Mouse (Mus musculus): ENCODE measurements around the gene Bcl9l. TPM values are rescaled to one million over a fixed set of nuclear protein-coding genes. Genes with fewer than 3 reads are reported as not detected.

Bcl9l gene
- polyA plus RNA-seq, 1 experiment: 42.2 TPM

DNA sequence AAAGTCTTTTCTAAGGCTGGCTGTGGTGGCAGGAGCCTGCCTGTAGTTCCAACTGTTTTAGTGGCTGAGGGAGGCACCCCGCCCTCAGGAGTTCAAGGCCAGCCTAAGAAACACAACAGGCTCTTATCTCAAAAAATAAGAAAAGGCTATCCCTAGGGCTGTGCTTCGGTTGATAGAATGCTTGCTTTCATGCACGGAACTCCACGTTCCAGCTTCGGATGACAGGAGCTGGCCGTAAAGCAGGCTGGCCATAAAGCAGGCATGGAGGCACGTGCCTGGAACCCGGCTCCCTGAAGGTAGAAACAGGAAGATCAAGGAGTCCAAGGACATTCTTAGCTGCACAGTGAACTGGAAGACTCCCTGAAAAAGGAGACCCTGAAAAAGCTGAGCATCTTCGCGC, 8.7 kb downstream of the Bcl9l start:
- Histone ChIP-seq H3K27me3 (ENCODE audit: control insufficient read depth, insufficient read depth, low read length) (no peaks in the 10 kb centered on the region), H3K4me3 (ENCODE audit: extremely low read depth, insufficient read depth, insufficient read length) (no peak overlapping the region), H3K36me3 (ENCODE audit: control insufficient read depth, insufficient read depth, low read length) (no peaks in the 10 kb centered on the region), H3K4me1 (ENCODE audit: control insufficient read depth, insufficient read depth, insufficient read length) (peaks cover 41% of the 10 kb centered on the region; the same call in 1 of the 2 replicates), H3K27ac (ENCODE audit: insufficient read depth, low read length) (no peak overlapping the region)
- TF ChIP-seq CTCF (IDR thresholded peaks at IDR 0.05; ENCODE audit: extremely low read depth, insufficient read depth, insufficient read length, insufficient replicate concordance) (no peak), POLR2A (IDR thresholded peaks at IDR 0.05; ENCODE audit: low read depth, low read length) (no peak)
- 90% methylated on average over 10 of the region's 10 CpGs for WGBS
- DNase-seq (ENCODE audit: low read depth in 1 of 2, low spot score in 2 of 2): no peak

DNA sequence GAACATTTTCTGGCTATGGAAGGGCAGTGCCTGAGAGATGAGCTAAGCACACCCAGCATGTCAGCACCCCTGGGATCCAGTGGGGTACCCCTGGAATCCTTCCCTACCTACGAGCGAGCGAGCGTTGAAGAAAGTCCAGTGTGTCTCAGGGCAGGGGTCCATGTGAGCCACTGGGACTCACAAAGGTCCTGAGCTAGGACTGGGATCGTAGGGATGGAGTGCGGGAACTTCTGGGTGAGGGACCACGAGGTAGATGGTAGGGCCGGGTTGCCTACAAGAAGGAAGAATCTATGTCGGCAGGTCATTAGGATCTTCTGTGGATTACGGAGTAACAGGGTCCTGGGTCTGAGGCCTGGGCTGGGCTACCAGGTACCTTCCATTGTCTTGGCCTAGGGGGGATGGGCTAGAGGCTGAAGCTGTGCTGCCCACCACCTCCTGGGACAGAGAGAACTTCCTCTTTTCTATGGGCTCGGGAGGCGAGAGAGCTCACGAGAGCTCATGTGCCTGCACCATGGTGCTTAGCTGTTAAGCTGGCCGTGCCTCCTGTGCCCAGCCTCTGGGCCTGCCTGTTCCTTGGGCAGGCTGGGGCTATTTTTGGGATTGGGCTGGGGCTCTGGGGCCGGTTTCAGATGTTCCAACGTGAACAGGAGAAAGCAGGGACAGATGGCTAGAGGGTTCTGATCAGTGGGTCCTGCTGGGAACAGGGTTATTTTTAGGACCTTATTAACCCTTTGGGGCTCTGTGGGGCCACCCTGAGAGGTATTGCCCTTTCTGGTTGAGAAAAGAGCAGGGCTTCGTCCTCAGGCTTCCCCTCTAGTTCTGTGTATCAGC, 10.2 kb downstream of the Bcl9l start:
- no peaks in the 10 kb centered on the region for H3K27me3 ChIP-seq (ENCODE audit: control insufficient read depth, insufficient read depth, low read length)
- 46% methylated on average over 17 of the region's 17 CpGs for WGBS
- H3K4me1 ChIP-seq (ENCODE audit: control insufficient read depth, insufficient read depth, insufficient read length): peaks cover 55% of the 10 kb centered on the region; the same call in 1 of the 2 replicates
- peak overlapping the region; percentile 80 for H3K27ac ChIP-seq (ENCODE audit: insufficient read depth, low read length)
- no peaks in the 10 kb centered on the region for H3K36me3 ChIP-seq (ENCODE audit: control insufficient read depth, insufficient read depth, low read length)
- peak in 1 of 2 experiments; percentile 55 for DNase-seq (ENCODE audit: low read depth in 1 of 2, low spot score in 2 of 2)
- TF ChIP-seq POLR2A (IDR thresholded peaks at IDR 0.05; ENCODE audit: low read depth, low read length) (no peak), CTCF (IDR thresholded peaks at IDR 0.05; ENCODE audit: extremely low read depth, insufficient read depth, insufficient read length, insufficient replicate concordance) (no peak)
- no peak overlapping the region for H3K4me3 ChIP-seq (ENCODE audit: extremely low read depth, insufficient read depth, insufficient read length)

DNA sequence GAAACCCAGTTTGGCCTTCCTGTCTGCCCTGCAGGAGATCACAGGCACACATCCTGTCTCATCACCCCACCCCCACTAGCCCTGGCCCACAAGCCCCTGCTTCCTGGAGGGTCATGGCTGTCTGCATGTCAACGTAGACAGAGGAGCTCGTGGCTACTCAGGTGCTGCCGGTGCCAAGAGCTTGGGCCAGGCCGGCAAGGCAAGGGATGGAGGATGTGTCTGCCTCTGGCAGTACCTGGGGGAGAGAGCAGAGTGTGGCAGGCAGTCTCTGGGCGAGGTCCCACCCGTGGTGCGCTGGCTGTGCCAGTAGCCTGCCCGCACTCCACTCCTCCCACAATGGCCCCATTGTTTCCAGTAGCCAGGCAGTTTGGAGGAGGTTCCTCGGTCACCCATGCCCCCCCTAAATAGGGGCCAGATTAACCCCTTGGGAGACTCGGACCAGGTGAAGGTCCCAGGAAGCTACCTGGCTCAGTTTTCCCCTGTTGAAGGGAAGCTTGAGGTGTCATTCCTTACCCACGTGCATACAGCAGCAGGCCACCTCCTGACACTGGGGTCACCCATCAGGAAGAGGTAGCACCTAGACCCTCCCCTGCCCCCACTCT, 11.7 kb downstream of the Bcl9l start:
- Histone ChIP-seq H3K27me3 (ENCODE audit: control insufficient read depth, insufficient read depth, low read length) (no peaks in the 10 kb centered on the region), H3K4me1 (ENCODE audit: control insufficient read depth, insufficient read depth, insufficient read length) (peaks cover 57% of the 10 kb centered on the region), H3K36me3 (ENCODE audit: control insufficient read depth, insufficient read depth, low read length) (no peaks in the 10 kb centered on the region), H3K4me3 (ENCODE audit: extremely low read depth, insufficient read depth, insufficient read length) (peak overlapping the region; percentile 0; the same call in 1 of the 2 replicates), H3K27ac (ENCODE audit: insufficient read depth, low read length) (peak overlapping the region; percentile 80)
- peak in 1 of 2 experiments; percentile 77 for DNase-seq (ENCODE audit: low read depth in 1 of 2, low spot score in 2 of 2)
- no peak for TF ChIP-seq POLR2A (IDR thresholded peaks at IDR 0.05; ENCODE audit: low read depth, low read length)
- no peak for TF ChIP-seq CTCF (IDR thresholded peaks at IDR 0.05; ENCODE audit: extremely low read depth, insufficient read depth, insufficient read length, insufficient replicate concordance)
- 15% methylated on average over 11 of the region's 11 CpGs for WGBS

DNA sequence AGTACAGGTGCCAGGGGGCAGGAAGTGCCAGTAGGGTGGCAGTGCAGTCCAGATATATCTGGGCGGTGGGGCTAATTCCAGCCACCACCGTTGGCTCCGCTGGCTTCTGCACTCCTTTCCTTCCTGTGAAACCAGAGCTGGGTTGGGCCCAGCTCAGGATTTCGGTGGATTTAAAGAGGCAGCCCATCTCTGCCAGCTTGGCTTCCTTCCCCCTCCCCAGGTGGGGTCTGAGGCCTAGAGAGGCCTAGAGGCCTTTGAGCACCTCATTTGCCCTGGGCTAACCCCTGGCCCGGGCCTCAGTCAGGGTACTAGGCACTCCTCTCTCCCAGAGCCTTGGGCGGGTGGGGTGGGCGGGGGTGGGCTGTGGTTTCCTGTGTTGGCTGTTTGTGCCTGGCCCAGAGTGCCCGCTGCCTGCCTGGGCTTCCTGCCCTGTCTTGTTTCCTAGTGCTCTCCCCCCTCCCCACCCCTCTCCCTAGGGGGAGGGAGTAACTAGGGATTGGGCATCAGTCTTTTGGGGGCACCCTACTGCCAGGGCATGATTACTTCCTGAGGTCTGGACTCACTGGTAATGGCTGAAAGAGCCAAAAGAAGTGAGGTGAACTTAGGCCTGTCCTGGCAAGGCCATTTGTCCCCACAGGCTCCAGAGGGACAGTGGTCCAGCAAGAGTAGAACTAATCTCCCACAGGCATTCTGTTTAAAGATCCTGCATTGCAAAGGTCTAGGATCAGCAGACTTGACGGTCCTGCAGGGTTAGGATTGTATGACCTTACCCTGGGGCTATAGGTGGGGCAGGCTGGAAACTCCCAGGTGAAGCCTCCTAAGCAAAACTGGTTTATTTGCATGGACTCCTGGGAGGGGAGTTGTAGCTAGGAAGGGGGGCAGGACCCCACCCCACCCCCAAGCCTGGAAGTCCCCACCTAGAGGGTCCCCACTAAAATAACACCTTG, 12.5 kb downstream of the Bcl9l start:
- Histone ChIP-seq H3K27ac (ENCODE audit: insufficient read depth, low read length) (peak overlapping the region; percentile 80), H3K27me3 (ENCODE audit: control insufficient read depth, insufficient read depth, low read length) (no peaks in the 10 kb centered on the region), H3K4me3 (ENCODE audit: extremely low read depth, insufficient read depth, insufficient read length) (peak overlapping the region; percentile 0; the same call in 1 of the 2 replicates), H3K36me3 (ENCODE audit: control insufficient read depth, insufficient read depth, low read length) (no peaks in the 10 kb centered on the region), H3K4me1 (ENCODE audit: control insufficient read depth, insufficient read depth, insufficient read length) (peaks cover 55% of the 10 kb centered on the region)
- WGBS: 15% methylated on average over 9 of the region's 9 CpGs
- TF ChIP-seq CTCF (IDR thresholded peaks at IDR 0.05; ENCODE audit: extremely low read depth, insufficient read depth, insufficient read length, insufficient replicate concordance) (no peak), POLR2A (IDR thresholded peaks at IDR 0.05; ENCODE audit: low read depth, low read length) (no peak)
- DNase-seq (ENCODE audit: low read depth in 1 of 2, low spot score in 2 of 2): no peak

DNA sequence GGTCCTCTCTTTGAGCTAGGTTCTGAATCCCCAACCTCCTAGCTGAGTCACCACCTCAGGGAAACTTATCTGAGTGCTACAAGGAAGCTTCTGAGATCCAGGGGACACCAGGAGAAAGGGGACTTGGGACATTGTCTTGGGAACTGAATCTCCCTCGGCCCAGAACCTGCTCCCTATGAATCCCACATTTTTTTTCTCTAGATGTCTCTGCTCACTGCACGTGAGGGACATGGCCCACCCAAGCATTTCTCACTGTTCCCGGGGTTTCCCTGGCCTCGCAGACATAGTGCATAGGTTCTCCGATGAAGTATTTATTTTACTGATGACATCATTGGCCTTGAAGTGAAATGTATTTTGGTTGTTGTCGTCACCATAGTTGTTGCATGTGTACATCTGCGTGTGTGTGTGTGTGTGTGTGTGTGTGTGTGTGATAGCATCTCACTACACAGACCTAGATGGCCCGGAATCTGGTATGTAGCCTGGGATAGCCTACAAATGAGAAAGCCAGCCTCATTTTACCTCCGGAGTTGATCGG, 13.3 kb downstream of the Bcl9l start:
- Histone ChIP-seq H3K4me3 (ENCODE audit: extremely low read depth, insufficient read depth, insufficient read length) (no peak overlapping the region), H3K36me3 (ENCODE audit: control insufficient read depth, insufficient read depth, low read length) (peaks cover 4% of the 10 kb centered on the region; the same call in 1 of the 2 replicates), H3K4me1 (ENCODE audit: control insufficient read depth, insufficient read depth, insufficient read length) (peaks cover 54% of the 10 kb centered on the region), H3K27me3 (ENCODE audit: control insufficient read depth, insufficient read depth, low read length) (no peaks in the 10 kb centered on the region), H3K27ac (ENCODE audit: insufficient read depth, low read length) (0 out of 2 replicates have a peak overlapping the region, but pooled peaks have one; percentile 4)
- WGBS: 81% methylated on average over 10 of the region's 10 CpGs
- no peak for TF ChIP-seq CTCF (IDR thresholded peaks at IDR 0.05; ENCODE audit: extremely low read depth, insufficient read depth, insufficient read length, insufficient replicate concordance)
- no peak for TF ChIP-seq POLR2A (IDR thresholded peaks at IDR 0.05; ENCODE audit: low read depth, low read length)
- no peak for DNase-seq (ENCODE audit: low read depth in 1 of 2, low spot score in 2 of 2)

All from spleen, adult 2 months (tissue).